Mouse (Mus musculus) small intestine, adult 2 months (tissue): ENCODE measurements around the gene Stat1.

Experiments used
- CTCF ChIP-seq: fragments of 200-500 bp; IDR thresholded peaks from 2 replicates; pipeline ENCODE4 v1.5.1; 2012; ENCODE audit warnings: low read depth, mild to moderate bottlenecking, control low read depth, inconsistent platforms, low read length, moderate library complexity, mixed read lengths; ENCODE audit not compliant: insufficient replicate concordance, insufficient read length; ENCODE audit errors: extremely low read depth
- POLR2A ChIP-seq: fragments of 200-500 bp; IDR thresholded peaks from 2 replicates; pipeline ENCODE4 v1.6.1; 2012; ENCODE audit warnings: low read depth, mild to moderate bottlenecking, control low read depth, inconsistent platforms, low read length, moderate library complexity

GRCm38 (mm10) chr1:52182992-52183391 is 63.8 kb downstream of the Stat1 start:
- TF ChIP-seq CTCF (no peak), POLR2A (no peak)
